Mouse (Mus musculus) layer of hippocampus, postnatal 36 days (tissue): ENCODE data around the gene Isg15. TPM values are rescaled to one million over a fixed set of nuclear protein-coding genes. Genes with fewer than 3 reads are reported as not detected.
"Not testable (repeated sequence)": the region's sequence is repeated elsewhere in the genome, so short reads cannot be mapped to it uniquely, and the experiment has no call there.

Source experiments
- DNase-seq, 2 experiments: peaks; one replicate each; pipeline ENCODE4 v3.0.0; 2022
- microRNA-seq, 2 experiments: library from miRNA; unstranded; fragments of <30 nt; microRNA quantifications; one replicate each; pipeline ENCODE4 v1.2.0; 2021
- total RNA-seq, 2 experiments: library from RNA; stranded (reverse); gene quantifications; 2 replicates each; pipeline ENCODE4 v1.2.3; 2021

Gene Isg15
- total RNA-seq, 2 experiments from 2014 or later, result 1.9 TPM; not detected in 1

DNA sequence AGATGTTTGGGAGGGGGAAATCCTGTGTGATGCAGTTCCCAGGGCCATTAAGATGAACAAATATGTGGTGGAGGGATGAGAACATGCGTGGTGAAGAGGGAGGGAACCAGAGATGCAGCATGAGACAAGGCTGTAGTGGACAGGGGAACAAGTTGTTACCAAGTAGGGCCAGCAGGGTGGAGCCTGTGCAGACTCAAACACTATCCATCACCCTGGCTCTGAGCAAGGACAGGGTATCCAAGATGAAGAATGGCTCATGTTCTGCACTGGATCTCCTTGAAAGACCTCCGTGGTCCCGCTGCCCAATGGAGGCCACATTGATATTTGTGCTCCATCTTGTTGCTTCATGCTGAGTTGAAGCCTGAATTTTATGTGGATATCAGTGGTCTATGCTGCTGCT is 45.8 kb downstream of the Isg15 start:
- DNase-seq, result no peak

DNA sequence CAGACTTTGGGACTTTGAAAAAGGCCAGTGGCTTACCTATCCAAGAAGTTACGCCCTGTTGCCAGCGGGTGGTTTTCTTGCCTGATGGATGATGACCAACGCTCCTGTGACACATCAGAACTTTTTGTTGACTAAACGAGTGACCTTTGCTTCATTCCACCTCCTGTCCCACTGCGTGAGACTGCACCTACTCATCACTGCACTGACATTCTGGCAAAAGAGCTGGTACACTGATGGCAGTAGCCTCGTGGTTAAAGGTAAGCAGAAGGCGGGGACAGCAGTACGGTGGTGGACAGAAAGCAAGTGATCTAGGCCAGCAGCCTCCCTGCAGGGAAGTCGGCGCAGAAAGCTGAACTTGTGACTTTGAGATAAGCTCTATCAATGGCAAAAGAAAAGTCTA is 49.7 kb downstream of the Isg15 start:
- DNase-seq, result not testable (repeated sequence)

Small RNA genes within 50 kb of the gene (microRNA-seq; reads per million reads assigned to microRNA genes)
- 1.8 to 2.3 reads per million in 2 experiments for gene Mir7658

Other genes starting within 250 kb of the Isg15 start
- 10 to 100 TPM; 12.7 to 18.6 TPM for gene C1qtnf12, start 238.5 kb downstream of the Isg15 start, total RNA-seq
- 10 to 100 TPM in 1 of 2 experiments, 1 to 10 TPM in 1; 9.7 to 10.6 TPM for gene B3galt6, start 208.2 kb downstream of the Isg15 start, total RNA-seq
- gene Sdf4, start 207.9 kb downstream of the Isg15 start, total RNA-seq, result 100 to 1,000 TPM; 178 to 190 TPM
- 1 to 10 TPM; 2.3 to 2.5 TPM for gene Tnfrsf4, start 187.0 kb downstream of the Isg15 start, total RNA-seq
- gene Tnfrsf18, start 174.7 kb downstream of the Isg15 start, total RNA-seq, result not detected
- under 1 TPM in 1 of 2 experiments, not detected in 1; 0.20 TPM for gene Ttll10, start 141.4 kb downstream of the Isg15 start, total RNA-seq
- 10 to 100 TPM; 31.5 to 32.1 TPM for gene 9430015G10Rik, start 90.8 kb downstream of the Isg15 start, total RNA-seq
- 1 to 10 TPM; 1.0 to 1.3 TPM for gene Rnf223, start 70.3 kb downstream of the Isg15 start, total RNA-seq
- 100 to 1,000 TPM; 142 to 154 TPM for gene Agrn, start 3.3 kb downstream of the Isg15 start, total RNA-seq
- gene AW011738, start 2.5 kb upstream of the Isg15 start, total RNA-seq, result 1 to 10 TPM; 5.5 to 6.6 TPM
- gene Perm1, start 15.1 kb upstream of the Isg15 start, total RNA-seq, result under 1 TPM; 0.28 to 0.37 TPM
- gene Plekhn1, start 34.0 kb upstream of the Isg15 start, total RNA-seq, result 10 to 100 TPM; 43.1 to 44.9 TPM
- 10 to 100 TPM; 65.7 to 71.6 TPM for gene Noc2l, start 35.2 kb upstream of the Isg15 start, total RNA-seq
- 1 to 10 TPM; 4.1 to 4.8 TPM for gene Samd11, start 54.8 kb upstream of the Isg15 start, total RNA-seq
- gene Vmn2r-ps159, start 130.3 kb upstream of the Isg15 start, total RNA-seq, result not detected